Mouse (Mus musculus): Measurements from ENCODE around the gene Bzw2.

DNA sequence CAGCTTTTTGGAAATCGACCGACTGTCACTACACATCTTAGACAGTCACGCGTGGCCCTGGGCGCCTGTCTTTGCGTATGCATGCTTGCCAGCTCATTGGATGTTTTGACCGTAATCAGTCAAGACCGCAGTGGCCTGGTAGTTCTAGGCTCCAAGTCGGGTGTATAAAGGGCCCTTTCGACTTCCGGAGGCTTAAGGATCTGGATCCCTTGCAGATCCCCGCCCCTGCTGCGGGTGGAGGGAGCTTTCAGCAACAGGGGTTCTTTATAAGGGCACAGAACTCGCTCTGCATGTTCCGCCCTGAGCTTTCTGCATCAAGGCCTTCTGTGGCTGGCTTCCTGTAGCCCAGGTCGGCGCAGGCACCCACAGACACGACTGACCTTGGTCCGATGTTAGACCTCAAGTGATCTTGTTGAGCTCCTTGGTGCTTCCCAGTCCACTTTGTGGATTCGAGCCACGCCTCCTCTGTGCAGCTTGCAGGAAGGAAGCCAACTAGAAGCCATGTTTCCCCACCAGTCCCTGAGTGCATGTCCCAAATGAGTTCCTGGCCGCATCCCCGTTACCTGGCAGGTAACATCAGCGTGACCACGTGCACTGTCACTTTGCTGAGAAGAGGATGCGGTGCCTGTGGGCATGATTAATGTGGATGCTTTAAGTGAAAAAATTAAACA, at the start of gene Bzw2:
- TF ChIP-seq CTCF (IDR thresholded peaks at IDR 0.05; ENCODE audit: borderline replicate concordance, control insufficient read depth, extremely low read depth, insufficient read depth, low read length, poor library complexity) (no peak), POLR2A (IDR thresholded peaks at IDR 0.05; ENCODE audit: control insufficient read depth, extremely low read depth, insufficient read depth, low read length, poor library complexity) (0 out of 2 replicates have a peak, but pooled peaks have one; percentile 8)
